Mouse (Mus musculus): ENCODE results near the gene Tmem79. TPM values are rescaled to one million over a fixed set of nuclear protein-coding genes. Genes with fewer than 3 reads are reported as not detected.
"Not testable (repeated sequence)": the region's sequence is repeated elsewhere in the genome, so short reads cannot be mapped to it uniquely, and the experiment has no call there.

Tmem79 gene
- polyA plus RNA-seq, 1 experiment from 2014 or later: 4.5 TPM

DNA sequence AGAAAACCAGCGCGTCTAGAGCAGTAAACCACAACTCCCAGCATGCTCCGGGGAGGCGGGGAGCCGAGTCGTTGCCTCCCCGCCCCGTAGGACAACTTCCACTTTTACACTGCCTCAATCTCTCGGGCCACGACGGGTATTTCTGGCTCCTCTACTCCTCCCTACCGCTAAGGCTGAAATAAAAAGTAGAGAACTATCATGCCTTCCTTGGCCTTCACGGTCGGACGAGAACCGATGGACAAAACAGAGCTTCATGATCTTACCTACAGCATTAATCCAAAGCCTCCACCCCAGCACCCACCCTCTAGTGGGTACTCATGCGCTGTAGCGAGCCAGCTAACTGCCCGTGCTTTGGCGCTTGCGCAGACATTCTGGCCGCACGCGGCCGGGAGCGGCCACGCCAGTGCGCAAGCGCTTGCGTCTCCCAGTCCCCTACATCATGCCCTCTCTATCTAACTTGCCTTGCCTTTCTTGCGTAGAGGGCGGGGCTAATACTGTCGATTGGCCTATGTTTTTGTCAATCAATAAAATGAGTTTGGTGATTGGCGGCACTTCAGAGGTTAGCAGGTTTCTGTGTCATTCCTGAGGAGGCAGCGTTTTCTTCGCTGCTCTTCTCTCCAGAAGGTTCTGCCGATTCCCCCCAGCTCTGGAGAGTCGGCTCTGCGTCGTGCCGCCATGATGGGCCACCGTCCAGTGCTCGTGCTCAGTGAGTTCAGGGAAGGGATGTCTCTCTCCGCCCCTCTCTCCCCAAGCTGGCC lies 39.2 kb downstream of the Tmem79 start, which contains the start of the genes Tsacc and Cct3:
Gene Tsacc (minus strand): TSS at position 439 of the 758 bp plus-strand sequence.
Gene Cct3 (plus strand): TSS at position 556 of the 758 bp plus-strand sequence.
- Histone ChIP-seq H3K36me3 (peaks cover 27% of the 10 kb centered on the region), H3K27ac (peak within 1 kb of the TSS; percentile 94), H3K9ac (peak within 1 kb of the TSS; percentile 84), H3K4me2 (replicated peaks) (peak within 1 kb of the TSS; percentile 85), H3K9me3 (no peaks in the 10 kb centered on the region), H3K4me3 (peak within 1 kb of the TSS; percentile 78), H3K27me3 (no peaks in the 10 kb centered on the region), H3K4me1 (peaks cover 14% of the 10 kb centered on the region)
- 1% methylated on average over 44 of the region's 44 CpGs for WGBS
- peak; percentile 100 for ATAC-seq (ENCODE audit: insufficient number of reproducible peaks, insufficient read depth, low FRiP score, low TSS enrichment)

DNA sequence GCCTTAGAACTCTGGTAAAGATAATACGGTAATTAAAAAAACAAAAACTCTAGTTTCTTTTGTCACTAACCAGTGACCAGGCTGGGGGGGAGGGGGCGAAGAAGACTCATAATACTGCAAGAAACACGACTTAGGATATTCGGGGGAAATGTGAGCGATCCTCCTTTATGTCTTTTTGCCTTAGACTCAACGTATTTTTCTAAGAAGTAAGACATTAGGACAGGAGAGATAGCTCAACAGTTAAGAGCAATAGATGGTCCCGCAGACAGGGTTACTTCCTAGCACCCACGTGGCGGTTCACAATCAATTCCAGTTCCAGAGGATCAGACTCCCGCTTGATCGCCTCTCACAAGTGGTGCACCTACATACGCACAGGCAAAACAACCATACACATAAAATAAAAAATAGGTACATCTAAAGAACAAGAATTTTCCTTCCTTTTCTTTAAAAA lies 39.8 kb downstream of the Tmem79 start:
- Histone ChIP-seq H3K9me3 (no peaks in the 10 kb centered on the region), H3K4me3 (peak overlapping the region; percentile 78), H3K27ac (peak overlapping the region; percentile 90), H3K4me2 (replicated peaks) (peak overlapping the region; percentile 59), H3K9ac (peak overlapping the region; percentile 51), H3K27me3 (no peaks in the 10 kb centered on the region), H3K4me1 (peaks cover 14% of the 10 kb centered on the region), H3K36me3 (peaks cover 21% of the 10 kb centered on the region)
- 2% methylated on average over 12 of the region's 12 CpGs for WGBS
- peak; percentile 19; the same call in 1 of the 2 replicates for ATAC-seq (ENCODE audit: insufficient number of reproducible peaks, insufficient read depth, low FRiP score, low TSS enrichment)

DNA sequence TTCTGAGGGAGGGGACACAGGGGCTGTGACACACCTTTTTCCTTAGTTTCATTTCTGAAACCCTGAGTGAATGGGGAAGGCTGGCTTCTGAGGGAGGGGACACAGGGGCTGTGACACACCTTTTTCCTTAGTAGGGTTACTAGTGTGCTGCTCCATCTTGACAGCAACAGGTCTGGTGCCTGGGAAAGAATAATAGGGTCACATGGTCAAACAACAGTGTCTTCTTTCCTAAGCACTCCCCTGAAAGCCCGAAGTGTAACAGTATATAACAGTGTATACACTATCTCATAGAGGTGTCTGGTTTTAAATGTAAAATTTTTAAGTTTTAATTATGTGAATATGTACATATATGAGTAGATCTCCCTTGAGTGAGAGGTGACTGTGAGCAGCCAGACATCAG lies 40.7 kb downstream of the Tmem79 start:
- Histone ChIP-seq H3K4me2 (replicated peaks) (peak overlapping the region; percentile 59), H3K4me1 (peaks cover 14% of the 10 kb centered on the region), H3K4me3 (peak overlapping the region; percentile 78; the same call in 1 of the 2 replicates), H3K36me3 (peaks cover 12% of the 10 kb centered on the region)
- not testable (repeated sequence) for H3K27me3 ChIP-seq; H3K27ac ChIP-seq; ATAC-seq (ENCODE audit: insufficient number of reproducible peaks, insufficient read depth, low FRiP score, low TSS enrichment); H3K9ac ChIP-seq; H3K9me3 ChIP-seq
- 78% methylated on average over 1 of the region's 1 CpGs for WGBS

DNA sequence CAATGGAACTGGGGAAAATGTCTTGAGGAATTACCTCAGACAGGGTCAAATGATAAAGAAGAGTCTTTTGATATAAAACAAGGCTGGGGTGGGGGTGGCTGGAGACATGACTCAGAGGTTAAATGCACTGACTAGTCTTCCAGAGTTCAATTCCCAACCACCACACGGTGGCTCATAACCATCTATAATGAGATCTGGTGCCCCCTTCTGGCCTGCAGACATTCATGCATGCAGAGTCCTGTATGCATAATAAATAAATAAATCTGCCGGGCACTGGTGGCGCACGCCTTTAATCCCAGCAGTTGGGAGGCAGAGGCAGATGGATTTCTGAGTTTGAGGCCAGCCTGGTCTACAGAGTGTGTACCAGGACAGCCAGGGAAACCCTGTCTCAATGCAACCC lies 44.0 kb downstream of the Tmem79 start:
- Histone ChIP-seq H3K4me3 (no peak overlapping the region), H3K27ac (no peak overlapping the region), H3K4me2 (replicated peaks) (no peak overlapping the region), H3K4me1 (0 out of 2 replicates have a peak, but pooled peaks cover 4% of the 10 kb centered on the region), H3K9ac (no peak overlapping the region), H3K36me3 (no peaks in the 10 kb centered on the region), H3K27me3 (no peaks in the 10 kb centered on the region), H3K9me3 (no peaks in the 10 kb centered on the region)
- 52% methylated on average over 4 of the region's 4 CpGs for WGBS
- ATAC-seq (ENCODE audit: insufficient number of reproducible peaks, insufficient read depth, low FRiP score, low TSS enrichment): no peak

DNA sequence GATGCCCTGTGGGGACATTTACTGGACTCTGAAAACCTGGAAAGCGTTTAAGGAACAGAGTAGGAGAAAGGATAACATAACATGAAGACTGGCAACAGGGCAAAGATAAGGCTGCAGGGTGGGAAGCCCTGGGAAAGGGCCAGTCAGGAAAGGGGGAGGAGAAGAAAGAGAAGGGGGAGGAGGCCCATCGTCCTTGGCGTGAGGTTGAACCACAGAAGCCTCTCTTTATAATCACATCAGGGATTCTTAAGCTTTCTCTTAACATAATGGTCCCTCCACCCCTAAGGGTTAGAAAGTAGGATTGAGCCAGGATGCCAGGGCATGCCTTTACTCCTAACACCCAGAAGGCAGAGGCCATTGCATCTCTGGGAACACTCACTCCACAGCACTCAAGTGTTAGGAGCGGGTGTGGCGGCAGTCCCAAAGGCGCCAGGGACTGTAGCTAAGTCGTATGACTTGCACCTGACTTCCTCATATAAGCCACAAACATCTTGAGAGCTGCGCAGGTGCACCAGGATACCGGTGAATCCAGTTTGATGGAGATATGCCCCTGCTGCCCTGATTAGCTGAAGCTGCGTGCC lies 47.7 kb downstream of the Tmem79 start:
- not testable (repeated sequence) for H3K27me3 ChIP-seq; H3K36me3 ChIP-seq; H3K9ac ChIP-seq; H3K27ac ChIP-seq; H3K4me2 ChIP-seq (replicated peaks); ATAC-seq (ENCODE audit: insufficient number of reproducible peaks, insufficient read depth, low FRiP score, low TSS enrichment); H3K4me1 ChIP-seq; H3K9me3 ChIP-seq; H3K4me3 ChIP-seq
- WGBS: 88% methylated on average over 10 of the region's 10 CpGs

DNA sequence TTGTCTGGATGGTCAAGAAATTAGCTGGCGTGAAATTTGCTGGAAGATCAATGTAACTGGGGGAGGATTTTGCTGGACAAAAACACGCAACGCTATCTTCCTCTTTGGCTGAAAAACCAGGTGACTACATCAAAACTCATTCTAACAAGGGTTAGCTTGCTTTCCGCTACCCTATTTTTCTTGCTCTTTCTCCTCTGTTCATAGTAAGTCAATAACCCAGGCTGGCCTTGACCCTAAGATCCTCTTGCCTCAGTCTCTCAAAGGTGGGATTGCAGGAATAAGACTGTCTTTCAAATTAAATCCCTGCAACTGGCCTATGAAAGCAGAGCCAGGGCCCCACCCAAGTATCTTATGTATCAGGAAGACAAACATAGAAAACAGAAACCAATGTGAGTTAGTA lies 48.8 kb downstream of the Tmem79 start, which contains the start of gene Gm38392:
Gene Gm38392 (minus strand): TSS at position 101 of the 400 bp plus-strand sequence.
- WGBS: 98% methylated on average over 4 of the region's 4 CpGs
- no peak within 1 kb of the TSS for H3K27ac ChIP-seq
- H3K4me1 ChIP-seq: no peaks in the 10 kb centered on the region
- no peak within 1 kb of the TSS for H3K4me3 ChIP-seq
- H3K27me3 ChIP-seq: no peaks in the 10 kb centered on the region
- H3K4me2 ChIP-seq (replicated peaks): no peak within 1 kb of the TSS
- no peaks in the 10 kb centered on the region for H3K36me3 ChIP-seq
- no peaks in the 10 kb centered on the region for H3K9me3 ChIP-seq
- no peak for ATAC-seq (ENCODE audit: insufficient number of reproducible peaks, insufficient read depth, low FRiP score, low TSS enrichment)
- H3K9ac ChIP-seq: no peak within 1 kb of the TSS

DNA sequence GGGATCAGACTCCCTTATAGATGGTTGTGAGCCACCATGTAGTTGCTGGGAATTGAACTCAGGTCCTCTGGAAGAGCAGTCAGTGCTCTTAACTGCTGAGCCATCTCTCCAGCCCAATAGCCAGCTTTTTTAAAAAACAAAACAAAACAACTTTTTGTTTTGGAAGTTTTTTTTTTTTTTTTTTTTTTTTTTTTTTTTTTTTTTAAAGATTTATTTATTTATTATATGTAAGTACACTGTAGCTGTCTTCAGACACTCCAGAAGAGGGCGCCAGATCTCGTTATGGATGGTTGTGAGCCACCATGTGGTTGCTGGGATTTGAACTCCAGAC lies 50.4 kb downstream of the Tmem79 start:
- WGBS: 60% methylated on average over 2 of the region's 2 CpGs
- not testable (repeated sequence) for H3K27me3 ChIP-seq; H3K27ac ChIP-seq; H3K9me3 ChIP-seq; ATAC-seq (ENCODE audit: insufficient number of reproducible peaks, insufficient read depth, low FRiP score, low TSS enrichment); H3K36me3 ChIP-seq; H3K9ac ChIP-seq; H3K4me1 ChIP-seq; H3K4me3 ChIP-seq; H3K4me2 ChIP-seq (replicated peaks)

DNA sequence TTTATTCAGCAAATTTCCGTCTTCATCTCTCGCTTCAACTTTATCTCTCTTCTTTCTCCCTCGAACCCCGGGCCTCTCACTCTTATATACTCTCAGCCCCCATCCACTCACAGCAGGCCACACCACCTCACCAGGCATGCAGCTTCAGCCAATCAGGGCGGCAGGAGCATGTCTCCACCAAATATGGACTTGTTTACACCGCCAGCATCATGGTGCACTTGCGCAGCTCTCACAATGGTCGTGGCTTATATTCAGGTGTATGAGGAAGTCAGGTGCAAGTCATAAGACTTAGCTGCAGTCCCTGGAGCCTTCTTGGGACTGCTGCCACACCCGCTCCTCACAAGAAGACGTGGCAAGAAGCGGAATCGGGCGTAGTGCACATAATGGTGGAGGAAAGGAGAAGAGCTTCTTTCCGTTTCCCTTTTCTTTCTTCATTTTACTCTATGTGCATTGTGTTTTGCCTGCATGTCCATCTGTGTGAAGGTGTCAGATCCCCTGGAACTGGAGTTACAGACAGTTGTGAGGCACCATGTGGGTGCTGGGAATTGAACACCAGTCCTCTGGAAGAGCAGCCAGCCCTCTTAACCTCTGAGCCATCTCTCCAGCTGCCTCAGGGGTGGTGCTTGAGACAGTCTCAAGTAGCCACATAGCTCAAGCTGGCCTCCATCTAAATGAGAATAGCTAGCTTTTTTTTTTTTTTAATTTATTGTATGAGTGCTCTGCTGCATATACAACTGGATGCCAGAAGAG lies 51.0 kb downstream of the Tmem79 start:
- H3K4me2 ChIP-seq (replicated peaks); H3K36me3 ChIP-seq; H3K9me3 ChIP-seq; H3K4me1 ChIP-seq; ATAC-seq (ENCODE audit: insufficient number of reproducible peaks, insufficient read depth, low FRiP score, low TSS enrichment); H3K27me3 ChIP-seq; H3K9ac ChIP-seq; H3K4me3 ChIP-seq; H3K27ac ChIP-seq: not testable (repeated sequence)
- WGBS: 95% methylated on average over 14 of the region's 14 CpGs

DNA sequence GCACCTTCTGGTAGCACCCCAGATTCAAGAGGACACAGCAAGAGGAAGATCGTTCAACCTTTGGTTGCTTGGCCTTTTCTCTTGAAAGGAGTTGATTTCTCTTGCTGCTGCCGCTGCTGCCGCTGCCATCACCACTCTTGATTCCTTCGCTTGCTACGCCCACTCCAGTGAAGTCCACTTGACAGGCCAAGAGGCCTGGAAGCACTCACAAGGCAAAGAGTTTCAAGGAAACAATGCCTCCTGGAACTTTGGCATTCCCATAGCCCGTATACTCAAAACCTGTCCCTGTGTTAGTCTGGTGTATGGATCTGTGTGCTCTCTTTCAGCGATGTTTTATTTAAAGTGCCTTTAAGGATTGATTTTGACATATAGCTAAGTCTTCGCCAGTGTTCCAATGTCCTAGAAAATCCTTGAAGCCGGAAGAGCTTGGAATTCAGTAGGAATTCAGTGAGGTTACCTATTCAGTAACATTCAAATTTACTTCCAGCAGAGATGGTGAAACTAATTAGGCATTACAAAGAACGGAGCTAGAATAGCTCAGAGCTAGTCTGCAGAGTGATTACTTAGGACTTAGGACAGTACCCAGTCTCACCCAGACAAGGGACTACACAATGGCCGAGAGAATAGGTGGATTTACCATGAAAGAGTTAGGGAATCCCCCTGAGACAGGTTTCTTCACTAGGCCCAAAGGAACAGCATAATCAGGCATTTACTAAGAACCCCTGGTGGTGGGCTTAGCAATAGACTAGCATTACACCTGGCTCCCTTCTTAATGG lies 54.6 kb downstream of the Tmem79 start:
- WGBS: 63% methylated on average over 11 of the region's 11 CpGs
- ATAC-seq (ENCODE audit: insufficient number of reproducible peaks, insufficient read depth, low FRiP score, low TSS enrichment); H3K9me3 ChIP-seq; H3K36me3 ChIP-seq; H3K9ac ChIP-seq; H3K4me3 ChIP-seq; H3K27ac ChIP-seq; H3K4me1 ChIP-seq; H3K4me2 ChIP-seq (replicated peaks); H3K27me3 ChIP-seq: not testable (repeated sequence)

DNA sequence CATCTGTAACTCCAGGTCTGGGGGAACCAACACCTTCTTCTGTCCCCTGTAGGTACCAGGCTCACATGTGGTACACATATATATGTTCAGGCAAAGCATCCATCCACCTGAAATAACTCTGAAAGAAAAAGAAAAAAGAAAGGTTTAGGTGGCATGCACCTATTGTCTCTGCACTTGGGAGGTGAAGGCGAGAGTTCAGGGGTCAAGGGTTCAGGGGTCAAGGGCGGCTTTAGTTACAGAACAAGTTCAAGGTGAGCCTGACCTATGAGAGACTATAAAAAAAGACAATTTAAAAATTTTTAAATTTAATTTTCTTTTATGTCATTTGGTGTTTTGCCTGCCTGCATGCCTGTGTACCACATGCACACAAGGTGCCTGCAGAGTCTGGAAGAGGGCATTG lies 55.9 kb downstream of the Tmem79 start:
- no peak overlapping the region for H3K27ac ChIP-seq
- no peaks in the 10 kb centered on the region for H3K36me3 ChIP-seq
- no peaks in the 10 kb centered on the region for H3K27me3 ChIP-seq
- H3K4me3 ChIP-seq: no peak overlapping the region
- no peak overlapping the region for H3K4me2 ChIP-seq (replicated peaks)
- no peak overlapping the region for H3K9ac ChIP-seq
- no peaks in the 10 kb centered on the region for H3K4me1 ChIP-seq
- no peaks in the 10 kb centered on the region for H3K9me3 ChIP-seq
- ATAC-seq (ENCODE audit: insufficient number of reproducible peaks, insufficient read depth, low FRiP score, low TSS enrichment): no peak
- WGBS: 91% methylated on average over 2 of the region's 2 CpGs
